Mouse (Mus musculus) right cerebral cortex, postnatal 25 days (tissue): ENCODE measurements around the gene Stk39.

Experiments
- DNase-seq: peaks from one replicate; pipeline ENCODE4 v3.0.0; 2022

Stk39 gene

GRCm38 (mm10) chr2:68419746-68420145 is 52.3 kb downstream of the Stk39 start:
- no peak for DNase-seq

- DNase-seq = no peak
These were observed 52.9 kb downstream of the Stk39 start for GRCm38 (mm10) chr2:68419165-68419564.

- DNase-seq = no peak
These were observed 55.0 kb downstream of the Stk39 start for GRCm38 (mm10) chr2:68417081-68417480.

- no peak for DNase-seq
These were observed 56.4 kb downstream of the Stk39 start for GRCm38 (mm10) chr2:68415691-68416090.

GRCm38 (mm10) chr2:68412149-68412548 is 59.9 kb downstream of the Stk39 start:
- DNase-seq = no peak

GRCm38 (mm10) chr2:68411201-68411600 is 60.9 kb downstream of the Stk39 start:
- DNase-seq = no peak

GRCm38 (mm10) chr2:68409640-68410215 is 62.3 kb downstream of the Stk39 start:
- no peak for DNase-seq

GRCm38 (mm10) chr2:68408271-68408980 is 63.6 kb downstream of the Stk39 start:
- no peak for DNase-seq

- no peak for DNase-seq
These were observed 64.7 kb downstream of the Stk39 start for GRCm38 (mm10) chr2:68407179-68407950.

GRCm38 (mm10) chr2:68406571-68407074 is 65.4 kb downstream of the Stk39 start:
- no peak for DNase-seq

- no peak for DNase-seq
These were observed 66.8 kb downstream of the Stk39 start for GRCm38 (mm10) chr2:68405163-68405715.

- DNase-seq = no peak
These were observed 67.5 kb downstream of the Stk39 start for GRCm38 (mm10) chr2:68404274-68405162.

- DNase-seq = no peak
These were observed 78.2 kb downstream of the Stk39 start for GRCm38 (mm10) chr2:68393611-68394549.

- no peak for DNase-seq
These were observed 84.1 kb downstream of the Stk39 start for GRCm38 (mm10) chr2:68387824-68388582.

GRCm38 (mm10) chr2:68386313-68386863 is 85.7 kb downstream of the Stk39 start:
- no peak for DNase-seq

GRCm38 (mm10) chr2:68385654-68386312 is 86.3 kb downstream of the Stk39 start:
- no peak for DNase-seq

- no peak for DNase-seq
These were observed 88.1 kb downstream of the Stk39 start for GRCm38 (mm10) chr2:68383964-68384363.

GRCm38 (mm10) chr2:68382394-68383059 is 89.5 kb downstream of the Stk39 start:
- DNase-seq = no peak

GRCm38 (mm10) chr2:68381881-68382280 is 90.2 kb downstream of the Stk39 start:
- no peak for DNase-seq
